Mouse (Mus musculus) heart, postnatal 0 days (tissue): ENCODE measurements around the gene Hinfp.

Source experiments
- CTCF ChIP-seq: IDR thresholded peaks from 2 replicates; pipeline ENCODE4 v1.5.1; 2016; ENCODE audit warnings: antibody characterized with exemption, control low read depth, low read depth
- EP300 ChIP-seq: IDR thresholded peaks from 2 replicates; pipeline ENCODE4 v1.6.1; 2016; ENCODE audit warnings: antibody characterized with exemption, low read depth

- TF ChIP-seq CTCF: no peak
- no peak for TF ChIP-seq EP300
These were observed 12.0 kb upstream of the Hinfp start for GRCm38 (mm10) chr9:44317452-44317851.
